Mouse (Mus musculus) midbrain, postnatal 0 days (tissue): ENCODE measurements around the gene Dpp6. TPM values are rescaled to one million over a fixed set of nuclear protein-coding genes. Genes with fewer than 3 reads are reported as not detected.

Source experiments
- ATAC-seq: fragments of 200-750 bp; cut with Nextera tagmentation; 2 replicates; pipeline ENCODE4 v1.8.0; 2017; ENCODE audit warnings: moderate number of reproducible peaks, mild to moderate bottlenecking, moderate TSS enrichment, moderate library complexity; ENCODE audit not compliant: low FRiP score
- DNase-seq: peaks from one replicate; pipeline ENCODE4 v3.0.0-alpha.2; 2015; ENCODE audit warnings: low spot score
- H3K27ac ChIP-seq: fragments of 300-500 bp; sonication (generic); 2 replicates; pipeline ENCODE4 v1.5.1; 2014; ENCODE audit warnings: low read depth, mild to moderate bottlenecking, low read length, mixed read lengths
- H3K27me3 ChIP-seq: fragments of 300-500 bp; sonication (generic); 2 replicates; pipeline ENCODE4 v1.6.1; 2014; ENCODE audit warnings: low read length, control low read depth, mixed read lengths; ENCODE audit not compliant: insufficient read depth
- H3K36me3 ChIP-seq: fragments of 300-500 bp; sonication (generic); 2 replicates; pipeline ENCODE4 v1.6.1; 2014; ENCODE audit warnings: low read length, control low read depth, mixed read lengths; ENCODE audit not compliant: insufficient read depth
- H3K4me1 ChIP-seq: fragments of 300-500 bp; sonication (generic); 2 replicates; pipeline ENCODE4 v1.6.1; 2014; ENCODE audit warnings: mild to moderate bottlenecking, control low read depth, antibody characterized with exemption, low read length, mixed read lengths; ENCODE audit not compliant: insufficient read depth
- H3K4me2 ChIP-seq: fragments of 300-500 bp; sonication (generic); 2 replicates; pipeline ENCODE4 v1.6.1; 2014; ENCODE audit warnings: low read depth, mild to moderate bottlenecking, low read length, mixed read lengths; ENCODE audit not compliant: poor library complexity, severe bottlenecking
- H3K4me3 ChIP-seq: fragments of 300-500 bp; sonication (generic); 2 replicates; pipeline ENCODE4 v1.5.1; 2014; ENCODE audit warnings: low read depth, mild to moderate bottlenecking, low read length, moderate library complexity
- H3K9ac ChIP-seq: fragments of 300-500 bp; sonication (generic); replicated peaks from 2 replicates; pipeline ENCODE4 v1.6.1; 2014; ENCODE audit warnings: mild to moderate bottlenecking, low read length, moderate library complexity, mixed read lengths; ENCODE audit not compliant: poor library complexity, severe bottlenecking
- H3K9me3 ChIP-seq: fragments of 300-500 bp; sonication (generic); 2 replicates; pipeline ENCODE4 v1.6.1; 2016; ENCODE audit warnings: low read length, control low read depth
- CTCF ChIP-seq: IDR thresholded peaks from 2 replicates; pipeline ENCODE4 v1.5.1; 2016; ENCODE audit warnings: antibody characterized with exemption, mild to moderate bottlenecking
- WGBS: fragments of 180-500 bp; shearing (Covaris S2); extraction: QIAGEN DNeasy Blood & Tissue Kit; methylation state at CpG from one replicate; pipeline ENCODE4 v1.1.7; 2014; 5-methylcytosine and 5-hydroxymethylcytosine counted together
- polyA plus RNA-seq: library from polyadenylated mRNA; unstranded; fragments of >200 nt; fragmentation: Nextera tagmentation; extraction: Ambion mirVana; gene quantifications from 2 replicates; pipeline ENCODE4 v1.2.1, GENCODE M21; 2015
- total RNA-seq: library from RNA; depleted of rRNA; stranded (reverse); fragments of >200 nt; gene quantifications from 2 replicates; pipeline ENCODE4 v1.2.3, GENCODE M21; 2014

Gene Dpp6
- total and polyA plus RNA-seq, 2 experiments from 2014 or later = 88.6 to 169 TPM

GRCm38 (mm10) chr5:27151017-27151416 lies 334.0 kb downstream of the Dpp6 start:
- Histone ChIP-seq H3K27ac (no peak overlapping the region), H3K27me3 (no peaks in the 10 kb centered on the region), H3K36me3 (no peaks in the 10 kb centered on the region), H3K4me3 (no peak overlapping the region), H3K4me1 (no peaks in the 10 kb centered on the region), H3K4me2 (no peak overlapping the region), H3K9me3 (no peaks in the 10 kb centered on the region), H3K9ac (no peak overlapping the region)
- TF ChIP-seq CTCF = no peak
- DNase-seq (peak; percentile 6), ATAC-seq (no peak)
- 65% methylated on average over 1 of the region's 1 CpGs for WGBS

- H3K9me3 ChIP-seq = no peaks in the 10 kb centered on the region
- no peaks in the 10 kb centered on the region for H3K36me3 ChIP-seq
- no peak overlapping the region for H3K4me3 ChIP-seq
- H3K27me3 ChIP-seq = no peaks in the 10 kb centered on the region
- TF ChIP-seq CTCF = no peak
- ATAC-seq (no peak), DNase-seq (peak; percentile 22)
- no peak overlapping the region for H3K27ac ChIP-seq
- H3K4me2 ChIP-seq = no peak overlapping the region
- 84% methylated on average over 3 of the region's 3 CpGs for WGBS
- H3K4me1 ChIP-seq = peaks cover 5% of the 10 kb centered on the region; the same call in 1 of the 2 replicates
- no peak overlapping the region for H3K9ac ChIP-seq
These were observed 338.7 kb downstream of the Dpp6 start for GRCm38 (mm10) chr5:27155671-27156070.

GRCm38 (mm10) chr5:27156366-27156765 lies 339.4 kb downstream of the Dpp6 start:
- 35% methylated on average over 2 of the region's 2 CpGs for WGBS

GRCm38 (mm10) chr5:27161122-27161645 lies 344.2 kb downstream of the Dpp6 start:
- Histone ChIP-seq H3K9ac (no peak overlapping the region), H3K27me3 (no peaks in the 10 kb centered on the region), H3K27ac (no peak overlapping the region), H3K36me3 (no peaks in the 10 kb centered on the region), H3K4me2 (no peak overlapping the region), H3K4me1 (peaks cover 8% of the 10 kb centered on the region; the same call in 1 of the 2 replicates), H3K9me3 (no peaks in the 10 kb centered on the region), H3K4me3 (no peak overlapping the region)
- WGBS = 62% methylated on average over 11 of the region's 11 CpGs
- ATAC-seq (no peak), DNase-seq (peak; percentile 14)
- no peak for TF ChIP-seq CTCF

More at GRCm38 (mm10) chr5:27156366-27156765, 339.4 kb downstream of the Dpp6 start:
- H3K36me3 ChIP-seq = no peaks in the 10 kb centered on the region
- no peak overlapping the region for H3K4me3 ChIP-seq
- H3K4me2 ChIP-seq = no peak overlapping the region
- H3K27me3 ChIP-seq = no peaks in the 10 kb centered on the region
- ATAC-seq = no peak
- H3K9ac ChIP-seq = no peak overlapping the region
- peaks cover 8% of the 10 kb centered on the region; the same call in 1 of the 2 replicates for H3K4me1 ChIP-seq
- TF ChIP-seq CTCF = no peak
- DNase-seq = no peak
- no peak overlapping the region for H3K27ac ChIP-seq
- H3K9me3 ChIP-seq = no peaks in the 10 kb centered on the region

- H3K4me1 ChIP-seq = peaks cover 9% of the 10 kb centered on the region
- H3K9me3 ChIP-seq = no peaks in the 10 kb centered on the region
- H3K4me2 ChIP-seq = no peak overlapping the region
- 61% methylated on average over 1 of the region's 1 CpGs for WGBS
- H3K9ac ChIP-seq = no peak overlapping the region
- peak overlapping the region; percentile 38; the same call in 1 of the 2 replicates for H3K27ac ChIP-seq
- H3K4me3 ChIP-seq = no peak overlapping the region
- ATAC-seq (no peak; the same call in 1 of the 2 replicates), DNase-seq (no peak)
- no peaks in the 10 kb centered on the region for H3K27me3 ChIP-seq
- no peaks in the 10 kb centered on the region for H3K36me3 ChIP-seq
- TF ChIP-seq CTCF = no peak
These were observed 351.5 kb downstream of the Dpp6 start for GRCm38 (mm10) chr5:27168550-27168949.

- no peak for TF ChIP-seq CTCF
These were observed 368.0 kb downstream of the Dpp6 start for GRCm38 (mm10) chr5:27184963-27185362.

More at GRCm38 (mm10) chr5:27184963-27185362, 368.0 kb downstream of the Dpp6 start:
- H3K4me2 ChIP-seq = no peak overlapping the region
- DNase-seq (no peak), ATAC-seq (no peak)
- no peaks in the 10 kb centered on the region for H3K36me3 ChIP-seq
- no peak overlapping the region for H3K4me3 ChIP-seq
- no peaks in the 10 kb centered on the region for H3K4me1 ChIP-seq
- no peaks in the 10 kb centered on the region for H3K27me3 ChIP-seq
- no peak overlapping the region for H3K9ac ChIP-seq
- H3K9me3 ChIP-seq = no peaks in the 10 kb centered on the region
- no peak overlapping the region for H3K27ac ChIP-seq
- 85% methylated on average over 4 of the region's 4 CpGs for WGBS
